Mouse (Mus musculus): ENCODE measurements around the gene Knl1. TPM values are rescaled to one million over a fixed set of nuclear protein-coding genes. Genes with fewer than 3 reads are reported as not detected.
"Not testable (repeated sequence)": the region's sequence is repeated elsewhere in the genome, so short reads cannot be mapped to it uniquely, and the experiment has no call there.

Gene Knl1
- 71.0 and 84.4 TPM in 2 replicates for polyA plus RNA-seq (2016; fragmentation: Nextera tagmentation; extraction: Ambion mirVana)

- H3K36me3 ChIP-seq (replicated peaks) = peaks cover 14% of the 10 kb centered on the region
Observed at GRCm38 (mm10) chr2:119046649-119047611, at the start of gene Knl1. Knl1 (plus strand) TSS chr2:119047119.

GRCm38 (mm10) chr2:118998115-118998866 is 48.6 kb upstream of the Knl1 start:
- no peak for ATAC-seq (ENCODE audit: low FRiP score)
- no peaks in the 10 kb centered on the region for H3K9me3 ChIP-seq
- WGBS = 81% methylated on average over 6 of the region's 6 CpGs
- no peak overlapping the region for H3K4me3 ChIP-seq (replicated peaks)
- H3K9ac ChIP-seq = no peak overlapping the region
- no peak overlapping the region for H3K27ac ChIP-seq
- no peak overlapping the region for H3K4me2 ChIP-seq
- H3K4me1 ChIP-seq = peaks cover 18% of the 10 kb centered on the region
- H3K27me3 ChIP-seq = peaks cover 19% of the 10 kb centered on the region; the same call in 1 of the 2 replicates
- no peaks in the 10 kb centered on the region for H3K36me3 ChIP-seq (replicated peaks)

More at GRCm38 (mm10) chr2:119046649-119047611, at the start of gene Knl1:
- under 1% methylated on average over 77 of the region's 77 CpGs for WGBS
- peak; percentile 97 for ATAC-seq (ENCODE audit: low FRiP score)
- H3K4me1 ChIP-seq = peaks cover 11% of the 10 kb centered on the region
- H3K4me2 ChIP-seq = peak within 1 kb of the TSS; percentile 48
- H3K27me3 ChIP-seq = no peaks in the 10 kb centered on the region
- peak within 1 kb of the TSS; percentile 89 for H3K27ac ChIP-seq
- no peaks in the 10 kb centered on the region for H3K9me3 ChIP-seq
- peak within 1 kb of the TSS; percentile 59 for H3K9ac ChIP-seq
- H3K4me3 ChIP-seq (replicated peaks) = peak within 1 kb of the TSS; percentile 61

- peaks cover 18% of the 10 kb centered on the region for H3K4me1 ChIP-seq
- peaks cover 19% of the 10 kb centered on the region; the same call in 1 of the 2 replicates for H3K27me3 ChIP-seq
- H3K4me2 ChIP-seq = no peak overlapping the region
- no peak overlapping the region for H3K4me3 ChIP-seq (replicated peaks)
- no peak overlapping the region for H3K9ac ChIP-seq
- H3K36me3 ChIP-seq (replicated peaks) = no peaks in the 10 kb centered on the region
- H3K27ac ChIP-seq = no peak overlapping the region
- WGBS = 66% methylated on average over 3 of the region's 3 CpGs
- H3K9me3 ChIP-seq = no peaks in the 10 kb centered on the region
- no peak for ATAC-seq (ENCODE audit: low FRiP score)
Observed at GRCm38 (mm10) chr2:118999025-118999639, 47.8 kb upstream of the Knl1 start.

GRCm38 (mm10) chr2:119006886-119007285 is 40.0 kb upstream of the Knl1 start:
- 90% methylated on average over 7 of the region's 7 CpGs for WGBS
- Histone ChIP-seq H3K36me3 (replicated peaks) (no peaks in the 10 kb centered on the region), H3K27me3 (no peaks in the 10 kb centered on the region), H3K9me3 (no peaks in the 10 kb centered on the region), H3K4me1 (no peaks in the 10 kb centered on the region), H3K9ac (no peak overlapping the region), H3K27ac (no peak overlapping the region), H3K4me3 (replicated peaks) (no peak overlapping the region), H3K4me2 (no peak overlapping the region)
- ATAC-seq (ENCODE audit: low FRiP score) = no peak

- H3K9me3 ChIP-seq = no peaks in the 10 kb centered on the region
- H3K27ac ChIP-seq = no peak overlapping the region
- H3K4me3 ChIP-seq (replicated peaks) = no peak overlapping the region
- no peaks in the 10 kb centered on the region for H3K4me1 ChIP-seq
- H3K4me2 ChIP-seq = no peak overlapping the region
- ATAC-seq (ENCODE audit: low FRiP score) = no peak
- H3K27me3 ChIP-seq = no peaks in the 10 kb centered on the region
- 97% methylated on average over 2 of the region's 2 CpGs for WGBS
- no peaks in the 10 kb centered on the region for H3K36me3 ChIP-seq (replicated peaks)
- H3K9ac ChIP-seq = no peak overlapping the region
Observed at GRCm38 (mm10) chr2:119009376-119009775, 37.5 kb upstream of the Knl1 start.

GRCm38 (mm10) chr2:119014989-119015388 is 31.9 kb upstream of the Knl1 start:
- no peaks in the 10 kb centered on the region for H3K27me3 ChIP-seq
- ATAC-seq (ENCODE audit: low FRiP score) = no peak
- peaks cover 21% of the 10 kb centered on the region for H3K36me3 ChIP-seq (replicated peaks)
- H3K9ac ChIP-seq = no peak overlapping the region
- no peak overlapping the region for H3K4me2 ChIP-seq
- H3K4me1 ChIP-seq = peaks cover 9% of the 10 kb centered on the region
- no peak overlapping the region for H3K27ac ChIP-seq
- no peak overlapping the region for H3K4me3 ChIP-seq (replicated peaks)
- no peaks in the 10 kb centered on the region for H3K9me3 ChIP-seq
- 83% methylated on average over 7 of the region's 7 CpGs for WGBS

GRCm38 (mm10) chr2:119015604-119016180 is 31.2 kb upstream of the Knl1 start:
- ATAC-seq (ENCODE audit: low FRiP score) = no peak
- H3K4me2 ChIP-seq = no peak overlapping the region
- no peak overlapping the region for H3K4me3 ChIP-seq (replicated peaks)
- H3K4me1 ChIP-seq = peaks cover 9% of the 10 kb centered on the region
- no peak overlapping the region for H3K9ac ChIP-seq
- peaks cover 24% of the 10 kb centered on the region for H3K36me3 ChIP-seq (replicated peaks)
- no peaks in the 10 kb centered on the region for H3K27me3 ChIP-seq
- H3K27ac ChIP-seq = no peak overlapping the region
- H3K9me3 ChIP-seq = no peaks in the 10 kb centered on the region
- WGBS = 83% methylated on average over 12 of the region's 12 CpGs

GRCm38 (mm10) chr2:119016312-119016711 is 30.6 kb upstream of the Knl1 start:
- not testable (repeated sequence) for H3K9me3 ChIP-seq; H3K4me2 ChIP-seq; ATAC-seq (ENCODE audit: low FRiP score); H3K27me3 ChIP-seq; H3K27ac ChIP-seq; H3K4me1 ChIP-seq; H3K9ac ChIP-seq; H3K4me3 ChIP-seq (replicated peaks)
- 89% methylated on average over 4 of the region's 4 CpGs for WGBS
- peaks cover 29% of the 10 kb centered on the region for H3K36me3 ChIP-seq (replicated peaks)

GRCm38 (mm10) chr2:119017647-119018046 is 29.3 kb upstream of the Knl1 start:
- no peak for ATAC-seq (ENCODE audit: low FRiP score)
- Histone ChIP-seq H3K36me3 (replicated peaks) (peaks cover 42% of the 10 kb centered on the region), H3K4me1 (peaks cover 9% of the 10 kb centered on the region), H3K4me2 (no peak overlapping the region), H3K9me3 (no peaks in the 10 kb centered on the region), H3K27me3 (no peaks in the 10 kb centered on the region), H3K27ac (no peak overlapping the region), H3K9ac (no peak overlapping the region), H3K4me3 (replicated peaks) (no peak overlapping the region)
- WGBS = 91% methylated on average over 3 of the region's 3 CpGs

- no peaks in the 10 kb centered on the region for H3K9me3 ChIP-seq
- no peak overlapping the region; the same call in 1 of the 2 replicates for H3K4me3 ChIP-seq (replicated peaks)
- peaks cover 9% of the 10 kb centered on the region for H3K4me1 ChIP-seq
- peak overlapping the region; percentile 6; the same call in 1 of the 2 replicates for H3K4me2 ChIP-seq
- H3K27ac ChIP-seq = peak overlapping the region; percentile 81
- no peak overlapping the region for H3K9ac ChIP-seq
- H3K36me3 ChIP-seq (replicated peaks) = peaks cover 43% of the 10 kb centered on the region
- 60% methylated on average over 22 of the region's 22 CpGs for WGBS
- no peaks in the 10 kb centered on the region for H3K27me3 ChIP-seq
- peak; percentile 71 for ATAC-seq (ENCODE audit: low FRiP score)
Observed at GRCm38 (mm10) chr2:119018391-119019122, 28.4 kb upstream of the Knl1 start.

GRCm38 (mm10) chr2:119019131-119019530 is 27.8 kb upstream of the Knl1 start:
- WGBS = 9% methylated on average over 5 of the region's 5 CpGs

More at GRCm38 (mm10) chr2:119019131-119019530, 27.8 kb upstream of the Knl1 start:
- peak; percentile 73; the same call in 1 of the 2 replicates for ATAC-seq (ENCODE audit: low FRiP score)
- no peaks in the 10 kb centered on the region for H3K9me3 ChIP-seq
- H3K4me2 ChIP-seq = peak overlapping the region; percentile 6; the same call in 1 of the 2 replicates
- no peaks in the 10 kb centered on the region for H3K27me3 ChIP-seq
- peaks cover 9% of the 10 kb centered on the region for H3K4me1 ChIP-seq
- H3K4me3 ChIP-seq (replicated peaks) = no peak overlapping the region; the same call in 1 of the 2 replicates
- no peak overlapping the region for H3K9ac ChIP-seq
- H3K27ac ChIP-seq = peak overlapping the region; percentile 81
- peaks cover 43% of the 10 kb centered on the region for H3K36me3 ChIP-seq (replicated peaks)

Measured in forebrain, embryonic 12.5 days (tissue).